Mouse (Mus musculus): ENCODE results near the gene Lamtor2. TPM values are rescaled to one million over a fixed set of nuclear protein-coding genes. Genes with fewer than 3 reads are reported as not detected.

The Lamtor2 gene
- polyA plus RNA-seq, 1 experiment = 152 TPM

- no peaks in the 10 kb centered on the region for H3K9me3 ChIP-seq
- TF ChIP-seq FLI1 (IDR thresholded peaks at IDR 0.05; ENCODE audit: low read length) (0 out of 2 replicates have a peak, but pooled peaks have one; percentile 14), GATA1 (IDR thresholded peaks at IDR 0.05; ENCODE audit: borderline replicate concordance, low read length) (no peak)
- peaks cover 12% of the 10 kb centered on the region for H3K36me3 ChIP-seq (replicated peaks; ENCODE audit: low read length)
- peaks cover 3% of the 10 kb centered on the region for H3K27me3 ChIP-seq (replicated peaks)
- peaks cover 98% of the 10 kb centered on the region for H3K4me1 ChIP-seq
- peak within 1 kb of the TSS; percentile 93 for H3K4me3 ChIP-seq (replicated peaks)
Measured at GRCm38 (mm10) chr3:88509692-88510420, 43.0 kb downstream of the Lamtor2 start, which contains the start of gene Lmna. Gene Lmna, minus strand, starts transcription at chr3:88509956.

DNA sequence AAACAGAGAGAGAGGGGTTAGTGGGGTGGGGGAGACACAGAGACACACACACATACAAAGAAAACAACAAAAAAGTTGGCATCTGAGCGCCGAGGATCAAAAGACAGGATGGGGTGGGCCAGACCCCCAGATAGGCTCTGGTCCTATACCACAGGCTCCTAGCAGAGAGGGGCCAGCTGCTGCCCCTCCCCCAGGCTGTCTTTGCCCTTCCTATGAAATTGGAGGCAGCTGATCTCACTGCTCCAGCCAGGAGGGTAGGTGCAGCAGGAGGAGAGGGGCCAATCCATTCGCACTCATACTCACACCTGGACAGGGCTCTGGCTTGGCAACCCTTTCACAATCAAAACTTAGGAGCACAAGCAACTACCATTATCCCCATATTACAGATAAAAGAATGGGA, 43.6 kb downstream of the Lamtor2 start:
- peaks cover 98% of the 10 kb centered on the region for H3K4me1 ChIP-seq

GRCm38 (mm10) chr3:88505765-88506164, 47.1 kb downstream of the Lamtor2 start:
- peaks cover 26% of the 10 kb centered on the region for H3K36me3 ChIP-seq (replicated peaks; ENCODE audit: low read length)
- H3K4me1 ChIP-seq = peaks cover 91% of the 10 kb centered on the region
- no peaks in the 10 kb centered on the region for H3K27me3 ChIP-seq (replicated peaks)
- H3K4me3 ChIP-seq (replicated peaks) = no peak overlapping the region
- no peaks in the 10 kb centered on the region for H3K9me3 ChIP-seq
- no peak for TF ChIP-seq GATA1 (IDR thresholded peaks at IDR 0.05; ENCODE audit: borderline replicate concordance, low read length)
- TF ChIP-seq FLI1 (IDR thresholded peaks at IDR 0.05; ENCODE audit: low read length) = no peak

More for the DNA sequence above, 43.6 kb downstream of the Lamtor2 start:
- H3K4me3 ChIP-seq (replicated peaks) = peak overlapping the region; percentile 93
- H3K36me3 ChIP-seq (replicated peaks; ENCODE audit: low read length) = peaks cover 12% of the 10 kb centered on the region
- TF ChIP-seq FLI1 (IDR thresholded peaks at IDR 0.05; ENCODE audit: low read length) (no peak), GATA1 (IDR thresholded peaks at IDR 0.05; ENCODE audit: borderline replicate concordance, low read length) (no peak)
- H3K9me3 ChIP-seq = no peaks in the 10 kb centered on the region
- peaks cover 3% of the 10 kb centered on the region for H3K27me3 ChIP-seq (replicated peaks)

DNA sequence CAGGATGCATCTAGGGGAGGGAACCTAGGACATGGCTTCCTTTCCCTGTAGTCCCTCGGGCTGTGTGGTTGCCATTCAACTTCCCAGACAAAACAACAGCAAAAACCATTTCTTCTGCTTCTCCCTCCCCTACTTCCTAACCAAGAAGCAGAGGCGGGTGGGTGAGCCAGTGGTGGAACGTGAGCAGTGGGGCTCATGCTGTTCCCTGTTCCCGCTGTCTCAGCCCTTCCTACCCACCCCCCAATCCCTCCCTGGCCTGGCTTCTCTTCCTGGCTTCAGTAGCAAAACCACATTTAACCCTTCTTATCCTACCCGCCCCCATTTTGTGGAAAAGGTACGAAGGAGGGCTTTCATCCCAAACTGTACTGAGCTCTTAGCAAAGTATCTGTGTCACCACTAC, 47.8 kb downstream of the Lamtor2 start:
- no peaks in the 10 kb centered on the region for H3K9me3 ChIP-seq
- peak overlapping the region; percentile 59 for H3K4me3 ChIP-seq (replicated peaks)
- H3K4me1 ChIP-seq = peaks cover 91% of the 10 kb centered on the region
- H3K27me3 ChIP-seq (replicated peaks) = no peaks in the 10 kb centered on the region
- TF ChIP-seq GATA1 (IDR thresholded peaks at IDR 0.05; ENCODE audit: borderline replicate concordance, low read length) (no peak), FLI1 (IDR thresholded peaks at IDR 0.05; ENCODE audit: low read length) (no peak)
- peaks cover 31% of the 10 kb centered on the region for H3K36me3 ChIP-seq (replicated peaks; ENCODE audit: low read length)

DNA sequence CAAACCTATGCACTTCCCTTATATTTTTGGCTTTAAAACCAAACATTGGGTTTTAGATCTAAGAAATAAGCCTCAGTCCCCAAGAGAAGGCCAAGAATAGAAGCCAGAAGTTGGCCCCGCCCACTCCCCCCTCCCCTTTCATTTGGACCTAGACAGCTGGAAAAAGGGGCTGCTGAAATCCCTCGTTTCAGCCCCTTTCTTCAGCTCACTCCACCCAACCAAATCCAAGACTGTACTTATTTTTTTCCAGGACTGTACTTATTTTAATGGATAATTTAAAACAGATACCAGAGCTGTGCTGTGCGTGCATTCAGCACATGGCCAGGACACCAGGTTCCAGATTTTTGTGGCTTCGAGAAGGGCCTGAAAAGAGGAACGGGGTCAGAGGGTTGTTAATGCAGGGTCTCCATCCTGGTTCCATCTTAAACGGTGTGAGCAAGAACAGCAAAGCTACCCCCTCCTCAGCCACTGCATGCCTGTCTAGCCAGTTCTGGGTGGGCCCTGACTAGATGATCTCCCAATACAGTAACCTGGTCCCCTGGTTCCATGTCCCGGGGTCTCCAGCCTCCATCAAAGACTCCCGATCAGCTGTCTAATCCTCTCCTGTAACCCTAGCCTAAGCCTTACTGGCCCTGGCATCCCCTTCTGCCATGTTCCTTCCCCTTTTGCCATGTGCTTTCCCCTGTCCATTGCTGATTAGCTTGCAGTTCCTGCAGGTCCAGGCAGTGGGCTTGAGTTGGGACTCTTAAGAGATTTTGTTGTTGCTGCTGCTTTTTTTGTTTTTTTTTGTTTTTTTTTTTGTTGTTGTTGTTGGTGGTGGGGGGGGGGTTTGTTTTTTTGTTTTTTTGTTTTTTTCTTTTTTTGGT, 48.8 kb downstream of the Lamtor2 start:
- peak overlapping the region; percentile 99 for H3K4me3 ChIP-seq (replicated peaks)
- TF ChIP-seq GATA1 (IDR thresholded peaks at IDR 0.05; ENCODE audit: borderline replicate concordance, low read length) (no peak), FLI1 (IDR thresholded peaks at IDR 0.05; ENCODE audit: low read length) (no peak)
- no peaks in the 10 kb centered on the region for H3K9me3 ChIP-seq
- no peaks in the 10 kb centered on the region for H3K27me3 ChIP-seq (replicated peaks)
- H3K36me3 ChIP-seq (replicated peaks; ENCODE audit: low read length) = peaks cover 41% of the 10 kb centered on the region
- H3K4me1 ChIP-seq = peaks cover 93% of the 10 kb centered on the region

DNA sequence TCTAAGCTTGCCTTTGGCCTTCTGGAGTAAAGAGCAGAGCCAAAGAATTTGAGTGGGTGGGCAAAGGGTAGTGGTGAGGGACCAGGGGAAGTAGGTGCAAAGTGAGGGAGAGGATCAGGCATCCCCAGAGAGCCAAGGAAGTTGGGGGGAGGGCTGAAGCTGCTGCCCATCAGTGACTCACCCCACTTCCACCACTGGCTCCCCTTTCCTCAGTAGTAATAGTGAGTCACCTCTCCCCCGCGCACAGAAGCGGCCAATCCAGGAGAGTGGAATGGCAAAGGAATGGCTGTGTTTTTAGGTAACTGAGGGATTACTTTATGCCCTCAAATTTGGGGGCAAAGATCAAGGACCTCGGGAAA, 49.4 kb downstream of the Lamtor2 start:
- no peak for TF ChIP-seq FLI1 (IDR thresholded peaks at IDR 0.05; ENCODE audit: low read length)
- TF ChIP-seq GATA1 (IDR thresholded peaks at IDR 0.05; ENCODE audit: borderline replicate concordance, low read length) = no peak

DNA sequence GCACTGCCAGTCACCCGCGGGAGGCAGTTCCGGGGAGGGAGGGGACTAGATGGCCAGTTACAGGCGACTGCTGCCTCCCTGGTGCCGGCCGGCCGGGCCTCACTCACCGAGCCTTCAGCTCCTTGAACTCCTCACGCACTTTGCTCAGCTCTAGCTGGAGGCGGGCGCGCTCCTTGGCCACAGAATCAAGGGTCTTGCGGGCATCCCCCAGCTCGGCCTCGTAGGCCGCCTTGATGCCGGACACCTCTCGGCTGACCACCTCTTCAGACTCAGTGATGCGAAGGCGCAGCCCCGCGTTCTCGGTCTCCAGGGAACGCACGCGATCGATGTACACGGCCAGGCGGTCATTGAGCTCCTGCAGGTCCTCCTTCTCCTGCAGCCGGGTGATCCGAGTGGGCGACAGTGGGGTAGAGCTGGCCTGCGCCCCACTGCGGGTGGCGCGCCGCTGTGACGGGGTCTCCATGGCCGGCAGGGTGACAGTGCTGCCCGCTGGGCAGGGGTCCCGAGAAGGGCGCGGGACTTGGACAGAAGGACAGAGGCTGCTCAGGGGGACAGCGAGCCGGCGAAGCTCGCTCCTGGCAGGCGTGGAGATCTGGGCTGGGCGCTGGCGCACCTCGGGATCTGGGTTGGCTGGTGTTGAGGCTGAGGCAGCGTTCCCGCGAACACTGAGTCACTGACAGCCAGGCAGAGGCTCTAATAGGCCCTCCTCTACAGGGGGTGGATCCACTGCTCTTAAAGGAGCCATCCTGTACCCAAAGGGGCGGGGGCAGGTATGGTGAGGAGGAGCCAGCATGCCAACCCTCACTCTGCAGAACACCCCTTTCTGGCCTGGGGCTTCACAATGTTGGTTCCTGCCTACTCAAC, 50.0 kb downstream of the Lamtor2 start:
- Histone ChIP-seq H3K4me3 (replicated peaks) (peak overlapping the region; percentile 99), H3K27me3 (replicated peaks) (no peaks in the 10 kb centered on the region), H3K36me3 (replicated peaks; ENCODE audit: low read length) (peaks cover 48% of the 10 kb centered on the region), H3K4me1 (peaks cover 93% of the 10 kb centered on the region), H3K9me3 (no peaks in the 10 kb centered on the region)
- TF ChIP-seq FLI1 (IDR thresholded peaks at IDR 0.05; ENCODE audit: low read length) = no peak
- no peak for TF ChIP-seq GATA1 (IDR thresholded peaks at IDR 0.05; ENCODE audit: borderline replicate concordance, low read length)

More for the DNA sequence above, 49.4 kb downstream of the Lamtor2 start:
- Histone ChIP-seq H3K27me3 (replicated peaks) (no peaks in the 10 kb centered on the region), H3K36me3 (replicated peaks; ENCODE audit: low read length) (peaks cover 47% of the 10 kb centered on the region), H3K4me1 (peaks cover 93% of the 10 kb centered on the region), H3K9me3 (no peaks in the 10 kb centered on the region), H3K4me3 (replicated peaks) (peak overlapping the region; percentile 99)

DNA sequence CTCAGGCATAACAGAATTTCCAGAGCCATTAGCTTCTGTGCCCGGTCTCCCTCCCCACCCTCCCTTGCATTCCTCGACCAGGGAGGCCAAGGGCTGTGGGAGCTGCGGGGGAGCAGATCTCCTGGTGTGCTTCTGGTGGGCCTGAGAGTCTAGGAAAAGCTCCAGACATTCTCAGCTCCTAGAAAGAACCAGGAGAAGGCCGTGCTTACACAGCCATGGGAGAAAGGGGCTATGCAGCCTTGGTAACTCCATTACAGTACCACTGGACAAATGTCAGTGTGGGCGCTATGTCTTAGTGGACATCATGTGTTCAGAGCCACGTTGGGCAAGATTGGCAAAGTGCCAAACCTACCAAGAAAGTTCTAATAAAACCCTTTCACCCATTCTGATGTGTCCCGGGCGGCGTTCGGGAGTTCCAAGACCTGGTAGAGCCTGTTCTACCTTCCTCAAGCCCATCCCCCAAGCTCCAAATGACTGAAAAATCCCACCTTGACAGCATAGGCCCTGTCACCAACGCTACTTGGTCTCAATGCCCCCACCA, 50.8 kb downstream of the Lamtor2 start:
- peaks cover 54% of the 10 kb centered on the region for H3K36me3 ChIP-seq (replicated peaks; ENCODE audit: low read length)
- no peaks in the 10 kb centered on the region for H3K9me3 ChIP-seq
- H3K27me3 ChIP-seq (replicated peaks) = no peaks in the 10 kb centered on the region
- H3K4me3 ChIP-seq (replicated peaks) = peak overlapping the region; percentile 99
- no peak for TF ChIP-seq FLI1 (IDR thresholded peaks at IDR 0.05; ENCODE audit: low read length)
- TF ChIP-seq GATA1 (IDR thresholded peaks at IDR 0.05; ENCODE audit: borderline replicate concordance, low read length) = no peak
- peaks cover 93% of the 10 kb centered on the region for H3K4me1 ChIP-seq

All from megakaryocyte, embryonic 14.5 days (primary cell).